Mouse (Mus musculus): ENCODE data around the gene Hectd2. TPM values are rescaled to one million over a fixed set of nuclear protein-coding genes. Genes with fewer than 3 reads are reported as not detected.

The Hectd2 gene
- polyA plus RNA-seq, 1 experiment: 0.09 TPM

GRCm38 (mm10) chr19:36522558-36523195 lies 31.8 kb upstream of the Hectd2 start:
- H3K79me2 ChIP-seq (ENCODE audit: control insufficient read depth, insufficient read depth): no peaks in the 10 kb centered on the region
- H3ac ChIP-seq (ENCODE audit: control insufficient read depth, insufficient read length, low read depth): no peak overlapping the region
- TF ChIP-seq MYOG (IDR thresholded peaks at IDR 0.05; ENCODE audit: control insufficient read depth, extremely low read depth, insufficient read length): no peak
- no peak for TF ChIP-seq FOSL1 (IDR thresholded peaks at IDR 0.05; ENCODE audit: insufficient read depth, low read length, poor library complexity, severe bottlenecking)
- no peak for TF ChIP-seq USF1 (IDR thresholded peaks at IDR 0.05; ENCODE audit: low read depth)
- TF ChIP-seq MYOD1 (IDR thresholded peaks at IDR 0.05; ENCODE audit: control insufficient read depth, insufficient read length, low read depth): no peak
- no peak for TF ChIP-seq MAX (IDR thresholded peaks at IDR 0.05)
- TF ChIP-seq CTCF (IDR thresholded peaks at IDR 0.05; ENCODE audit: control insufficient read depth, insufficient read depth, insufficient read length): no peak
- no peak for TF ChIP-seq CEBPB (IDR thresholded peaks at IDR 0.05; ENCODE audit: low read depth)
- no peak overlapping the region for H3K4me3 ChIP-seq (ENCODE audit: insufficient read depth, poor library complexity, severe bottlenecking)
- H3K27me3 ChIP-seq (ENCODE audit: control insufficient read depth, insufficient read depth, insufficient read length): no peaks in the 10 kb centered on the region
- H3K79me3 ChIP-seq (ENCODE audit: low read depth): no peaks in the 10 kb centered on the region
- no peaks in the 10 kb centered on the region for H3K36me3 ChIP-seq (ENCODE audit: control insufficient read depth, insufficient read depth)

- TF ChIP-seq MYOG (IDR thresholded peaks at IDR 0.05; ENCODE audit: control insufficient read depth, extremely low read depth, insufficient read length) (no peak), USF1 (IDR thresholded peaks at IDR 0.05; ENCODE audit: low read depth) (no peak), CTCF (IDR thresholded peaks at IDR 0.05; ENCODE audit: control insufficient read depth, insufficient read depth, insufficient read length) (no peak), FOSL1 (IDR thresholded peaks at IDR 0.05; ENCODE audit: insufficient read depth, low read length, poor library complexity, severe bottlenecking) (no peak), MYOD1 (IDR thresholded peaks at IDR 0.05; ENCODE audit: control insufficient read depth, insufficient read length, low read depth) (no peak), MAX (IDR thresholded peaks at IDR 0.05) (no peak), CEBPB (IDR thresholded peaks at IDR 0.05; ENCODE audit: low read depth) (no peak)
- Histone ChIP-seq H3K36me3 (ENCODE audit: control insufficient read depth, insufficient read depth) (no peaks in the 10 kb centered on the region), H3K79me2 (ENCODE audit: control insufficient read depth, insufficient read depth) (no peaks in the 10 kb centered on the region), H3K27me3 (ENCODE audit: control insufficient read depth, insufficient read depth, insufficient read length) (no peaks in the 10 kb centered on the region), H3ac (ENCODE audit: control insufficient read depth, insufficient read length, low read depth) (no peak overlapping the region), H3K79me3 (ENCODE audit: low read depth) (no peaks in the 10 kb centered on the region), H3K4me3 (ENCODE audit: insufficient read depth, poor library complexity, severe bottlenecking) (no peak overlapping the region)
Measured at GRCm38 (mm10) chr19:36525071-36525470, 29.4 kb upstream of the Hectd2 start.

- H3K4me3 ChIP-seq (ENCODE audit: insufficient read depth, poor library complexity, severe bottlenecking): no peak overlapping the region
- no peak for TF ChIP-seq MYOG (IDR thresholded peaks at IDR 0.05; ENCODE audit: control insufficient read depth, extremely low read depth, insufficient read length)
- TF ChIP-seq MAX (IDR thresholded peaks at IDR 0.05): no peak
- TF ChIP-seq CTCF (IDR thresholded peaks at IDR 0.05; ENCODE audit: control insufficient read depth, insufficient read depth, insufficient read length): no peak
- no peak for TF ChIP-seq FOSL1 (IDR thresholded peaks at IDR 0.05; ENCODE audit: insufficient read depth, low read length, poor library complexity, severe bottlenecking)
- TF ChIP-seq MYOD1 (IDR thresholded peaks at IDR 0.05; ENCODE audit: control insufficient read depth, insufficient read length, low read depth): no peak
- TF ChIP-seq CEBPB (IDR thresholded peaks at IDR 0.05; ENCODE audit: low read depth): no peak
Measured at GRCm38 (mm10) chr19:36533082-36533481, 21.4 kb upstream of the Hectd2 start.

GRCm38 (mm10) chr19:36534011-36534765 lies 20.3 kb upstream of the Hectd2 start:
- Histone ChIP-seq H3K4me3 (ENCODE audit: insufficient read depth, poor library complexity, severe bottlenecking) (no peak overlapping the region), H3K79me3 (ENCODE audit: low read depth) (no peaks in the 10 kb centered on the region), H3ac (ENCODE audit: control insufficient read depth, insufficient read length, low read depth) (no peak overlapping the region)

More at GRCm38 (mm10) chr19:36533082-36533481, 21.4 kb upstream of the Hectd2 start:
- H3K79me3 ChIP-seq (ENCODE audit: low read depth): no peaks in the 10 kb centered on the region
- no peaks in the 10 kb centered on the region for H3K27me3 ChIP-seq (ENCODE audit: control insufficient read depth, insufficient read depth, insufficient read length)
- H3K79me2 ChIP-seq (ENCODE audit: control insufficient read depth, insufficient read depth): no peaks in the 10 kb centered on the region
- no peaks in the 10 kb centered on the region for H3K36me3 ChIP-seq (ENCODE audit: control insufficient read depth, insufficient read depth)
- no peak overlapping the region for H3ac ChIP-seq (ENCODE audit: control insufficient read depth, insufficient read length, low read depth)

GRCm38 (mm10) chr19:36534766-36535140 lies 19.7 kb upstream of the Hectd2 start:
- H3K79me3 ChIP-seq (ENCODE audit: low read depth): no peaks in the 10 kb centered on the region
- no peaks in the 10 kb centered on the region for H3K27me3 ChIP-seq (ENCODE audit: control insufficient read depth, insufficient read depth, insufficient read length)
- H3K4me3 ChIP-seq (ENCODE audit: insufficient read depth, poor library complexity, severe bottlenecking): no peak overlapping the region
- H3K36me3 ChIP-seq (ENCODE audit: control insufficient read depth, insufficient read depth): no peaks in the 10 kb centered on the region
- no peak overlapping the region for H3ac ChIP-seq (ENCODE audit: control insufficient read depth, insufficient read length, low read depth)
- TF ChIP-seq CEBPB (IDR thresholded peaks at IDR 0.05; ENCODE audit: low read depth) (no peak), USF1 (IDR thresholded peaks at IDR 0.05; ENCODE audit: low read depth) (no peak), CTCF (IDR thresholded peaks at IDR 0.05; ENCODE audit: control insufficient read depth, insufficient read depth, insufficient read length) (no peak), FOSL1 (IDR thresholded peaks at IDR 0.05; ENCODE audit: insufficient read depth, low read length, poor library complexity, severe bottlenecking) (no peak), MAX (IDR thresholded peaks at IDR 0.05) (no peak), MYOG (IDR thresholded peaks at IDR 0.05; ENCODE audit: control insufficient read depth, extremely low read depth, insufficient read length) (no peak), MYOD1 (IDR thresholded peaks at IDR 0.05; ENCODE audit: control insufficient read depth, insufficient read length, low read depth) (no peak)
- H3K79me2 ChIP-seq (ENCODE audit: control insufficient read depth, insufficient read depth): no peaks in the 10 kb centered on the region

More at GRCm38 (mm10) chr19:36534011-36534765, 20.3 kb upstream of the Hectd2 start:
- H3K27me3 ChIP-seq (ENCODE audit: control insufficient read depth, insufficient read depth, insufficient read length): no peaks in the 10 kb centered on the region
- no peak for TF ChIP-seq MAX (IDR thresholded peaks at IDR 0.05)
- no peak for TF ChIP-seq CEBPB (IDR thresholded peaks at IDR 0.05; ENCODE audit: low read depth)
- TF ChIP-seq MYOD1 (IDR thresholded peaks at IDR 0.05; ENCODE audit: control insufficient read depth, insufficient read length, low read depth): no peak
- H3K79me2 ChIP-seq (ENCODE audit: control insufficient read depth, insufficient read depth): no peaks in the 10 kb centered on the region
- no peaks in the 10 kb centered on the region for H3K36me3 ChIP-seq (ENCODE audit: control insufficient read depth, insufficient read depth)

All from C2C12 (cell line).